ENCODE assay signal across 1 mouse cellular context in the genomic region with DNA sequence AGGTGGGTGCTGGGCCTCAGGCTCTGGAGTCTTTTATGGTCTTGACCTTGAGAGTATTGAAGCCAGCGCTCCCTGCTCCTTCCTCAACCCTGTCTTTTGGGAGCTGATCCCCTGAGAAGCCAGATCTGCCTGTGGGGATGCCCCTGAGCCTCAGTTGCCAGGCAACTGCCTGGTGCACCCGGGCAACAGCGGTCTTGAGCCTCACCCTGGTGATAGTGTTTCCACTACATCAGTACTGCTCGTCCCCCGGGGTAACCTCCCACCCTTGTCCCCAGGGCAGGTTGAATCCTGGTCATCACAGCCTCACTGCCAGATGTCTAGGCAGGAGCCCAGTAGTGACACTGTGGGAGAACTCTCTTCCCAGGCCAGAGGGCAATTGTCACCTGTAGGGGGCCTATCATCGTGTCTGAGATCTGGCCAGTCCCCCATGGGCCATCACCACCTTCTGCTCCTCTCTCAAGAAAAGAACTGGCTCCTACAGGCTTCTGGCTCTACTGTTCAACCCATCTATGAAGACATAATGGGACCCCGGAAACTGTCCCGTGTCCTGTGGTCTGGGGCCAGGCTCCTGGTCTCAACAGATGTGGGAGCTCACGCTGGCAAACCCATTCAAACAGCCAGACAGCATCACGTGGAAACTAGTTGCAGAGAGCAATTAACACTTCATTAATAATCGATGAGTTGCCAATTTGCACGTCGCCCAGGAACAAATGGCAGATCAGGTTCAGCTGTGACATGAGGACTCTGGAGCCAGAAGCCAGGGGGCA.
A peak's percentile ranks its signal among the peaks of the same experiment; 100 is the strongest.
TF ChIP-seq lines count a peak whose summit lies in the region.

No protein-coding gene starts in this region.

TF ChIP-seq in CH12.LX, 34 proteins besides CTCF, POLR2A, EP300 and RAD21 (continued from another document):
- TF ChIP-seq ZC3H11A (IDR thresholded peaks at IDR 0.05; ENCODE audit: low read depth, low read length) = no peak
- TF ChIP-seq MAZ (IDR thresholded peaks at IDR 0.05; ENCODE audit: low read depth, low read length) = 0 out of 2 replicates have a peak, but pooled peaks have one; percentile 20
- TF ChIP-seq MXI1 (IDR thresholded peaks at IDR 0.05; ENCODE audit: low read depth, low read length) = peak; percentile 65; the same call in 1 of the 2 replicates
- TF ChIP-seq RCOR1 (conservative IDR thresholded peaks at IDR 0.05; ENCODE audit: low read depth, low read length) = no peak
